In the genomic region with DNA sequence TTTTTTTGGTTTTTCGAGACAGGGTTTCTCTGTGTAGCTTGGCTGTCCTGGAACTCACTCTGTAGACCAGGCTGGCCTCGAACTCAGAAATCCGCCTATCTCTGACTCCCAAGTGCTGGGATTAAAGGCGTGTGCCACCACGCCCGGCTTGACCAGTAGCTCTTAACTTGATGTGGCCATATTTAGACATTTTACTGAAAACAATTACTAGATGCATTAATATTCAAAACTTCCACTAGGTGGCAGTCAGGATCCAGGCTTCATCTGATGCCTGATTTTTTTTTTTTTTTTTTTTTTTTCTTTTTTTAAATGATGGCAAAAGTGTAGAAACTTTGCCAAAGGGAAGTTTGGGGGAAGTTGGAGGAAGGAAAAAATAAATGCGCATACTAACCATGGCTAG, we compare ENCODE assay signal across 8 mouse cellular contexts. TPM values are rescaled to one million over a fixed set of nuclear protein-coding genes. Genes with fewer than 3 reads are reported as not detected.
A peak's percentile ranks its signal among the peaks of the same experiment; 100 is the strongest.
DNase-seq lines count a peak whose midpoint lies in the region; ATAC-seq and TF ChIP-seq lines count a peak whose summit lies in the region.

No protein-coding gene starts in this region.

- H3K27ac ChIP-seq in heart, embryonic 12.5 days (ENCODE audit: poor library complexity, severe bottlenecking), result no peak overlapping the region
- H3K27ac ChIP-seq in stomach, postnatal 0 days (replicated peaks), result no peak overlapping the region

- H3K4me2 ChIP-seq in heart, embryonic 12.5 days, result no peak overlapping the region
- H3K4me2 ChIP-seq in stomach, postnatal 0 days (replicated peaks; ENCODE audit: low read depth), result no peak overlapping the region

- WGBS in heart, embryonic 12.5 days, result 12% methylated on average over 7 of the region's 7 CpGs
- 9% methylated on average over 7 of the region's 7 CpGs for WGBS in stomach, postnatal 0 days

- no peak overlapping the region for H3K4me3 ChIP-seq in heart, embryonic 12.5 days
- H3K4me3 ChIP-seq in stomach, postnatal 0 days (ENCODE audit: low read depth, low read length), result no peak overlapping the region

- TF ChIP-seq CTCF in stomach, postnatal 0 days (IDR thresholded peaks at IDR 0.05; ENCODE audit: low read depth), result peak; percentile 88

- no peak for TF ChIP-seq EP300 in stomach, postnatal 0 days (optimal IDR thresholded peaks at IDR 0.05)

- intact Hi-C loops in left cerebral cortex, postnatal 14 days (cut with DNase I), result loop anchor here (1.0 kb wide), 1 partner anchor 185 kb away; no protein-coding TSS in a partner anchor

- peaks cover 5% of the 10 kb centered on the region for H3K4me1 ChIP-seq in heart, embryonic 12.5 days (replicated peaks)
- H3K4me1 ChIP-seq in stomach, postnatal 0 days (replicated peaks; ENCODE audit: control insufficient read depth, insufficient read depth), result no peaks in the 10 kb centered on the region

- H3K27me3 ChIP-seq in heart, embryonic 12.5 days (replicated peaks), result no peaks in the 10 kb centered on the region
- no peaks in the 10 kb centered on the region for H3K27me3 ChIP-seq in stomach, postnatal 0 days (ENCODE audit: control insufficient read depth, insufficient read depth, low read length)

- peak; percentile 43 to 78 for DNase-seq in heart, adult 18-20 months
- peak; percentile 62 for DNase-seq in thymus, postnatal 0 days (ENCODE audit: low spot score)
- no peak for DNase-seq in thymus, postnatal 36 days
- DNase-seq in embryo, embryonic 11 days, result peak; percentile 76
- DNase-seq in left cerebral cortex, postnatal 14 days (ENCODE audit: low spot score in 2 of 2), result peak; percentile 50 to 83
- no peak for DNase-seq in stomach, postnatal 0 days (ENCODE audit: low spot score)
- DNase-seq in layer of hippocampus, adult 9-10 months (ENCODE audit: low spot score), result no peak

- H3K9ac ChIP-seq in heart, embryonic 12.5 days, result no peak overlapping the region
- no peak overlapping the region for H3K9ac ChIP-seq in stomach, postnatal 0 days (ENCODE audit: low read length)

- no peaks in the 10 kb centered on the region for H3K36me3 ChIP-seq in heart, embryonic 12.5 days
- H3K36me3 ChIP-seq in stomach, postnatal 0 days (ENCODE audit: control insufficient read depth, insufficient read depth, low read length), result no peaks in the 10 kb centered on the region

- ATAC-seq in heart, embryonic 12.5 days (ENCODE audit: insufficient number of reproducible peaks, low FRiP score), result no peak
- no peak for ATAC-seq in stomach, postnatal 0 days (ENCODE audit: low FRiP score, low TSS enrichment)

- H3K9me3 ChIP-seq in heart, embryonic 12.5 days (replicated peaks), result no peaks in the 10 kb centered on the region
- no peaks in the 10 kb centered on the region for H3K9me3 ChIP-seq in stomach, postnatal 0 days (ENCODE audit: control insufficient read depth, low read length)

RNA-seq across cellular contexts. Expression of gene Smndc1, which starts 4.2 kb away (rescaled TPM):
- total RNA-seq in heart, adult 18-20 months (2021), result 10 to 100 TPM; 33.5 to 34.6 TPM
- polyA plus RNA-seq in heart, embryonic 12.5 days (2016; fragmentation: Nextera tagmentation; extraction: Ambion mirVana), result 30.5 and 33.0 TPM in 2 replicates
- polyA plus RNA-seq in thymus, postnatal 0 days (2015; fragmentation: Nextera tagmentation; extraction: Ambion mirVana), result 56.4 and 66.0 TPM in 2 replicates
- 10 to 100 TPM; 35.3 to 36.2 TPM for total RNA-seq in left cerebral cortex, postnatal 14 days (2021)
- polyA plus RNA-seq in stomach, postnatal 0 days (2015; fragmentation: Nextera tagmentation; extraction: Ambion mirVana), result 26.1 and 26.6 TPM in 2 replicates

RNA-seq across cellular contexts. Expression of gene Gm10197, which starts 23.0 kb away (rescaled TPM):
- not detected for total RNA-seq in heart, adult 18-20 months (2021)
- not detected in 2 replicates for polyA plus RNA-seq in heart, embryonic 12.5 days (2016; fragmentation: Nextera tagmentation; extraction: Ambion mirVana)
- 2.1 and 2.5 TPM in 2 replicates for polyA plus RNA-seq in thymus, postnatal 0 days (2015; fragmentation: Nextera tagmentation; extraction: Ambion mirVana)
- total RNA-seq in left cerebral cortex, postnatal 14 days (2021), result not detected
- polyA plus RNA-seq in stomach, postnatal 0 days (2015; fragmentation: Nextera tagmentation; extraction: Ambion mirVana), result not detected in 2 replicates

Comparison
In these comparisons a context has a peak if more than half of its experiments do, and no peak if none do; other contexts are left out.
1. DNase-seq: peak in heart, adult 18-20 months (2 of 2), thymus, postnatal 0 days (single experiment), embryo, embryonic 11 days (single experiment) and left cerebral cortex, postnatal 14 days (2 of 2); none in thymus, postnatal 36 days (0 of 2), stomach, postnatal 0 days (single experiment) and layer of hippocampus, adult 9-10 months (single experiment).